Mouse (Mus musculus) lung, embryonic 14.5 days (tissue): Measurements from ENCODE around the gene Adam23. TPM values are rescaled to one million over a fixed set of nuclear protein-coding genes. Genes with fewer than 3 reads are reported as not detected.

Experiments
- ATAC-seq: fragments of 200-750 bp; cut with Nextera tagmentation; 2 replicates; pipeline ENCODE4 v1.8.0; 2017; ENCODE audit warnings: mild to moderate bottlenecking, moderate TSS enrichment, moderate library complexity; ENCODE audit not compliant: insufficient read depth
- DNase-seq: peaks from one replicate; pipeline ENCODE4 v3.0.0-alpha.2; 2015
- H3K27ac ChIP-seq: fragments of 300-500 bp; sonication (generic); 2 replicates; pipeline ENCODE4 v1.5.1; 2014; ENCODE audit warnings: low read depth, mild to moderate bottlenecking, moderate library complexity
- H3K27me3 ChIP-seq: fragments of 300-500 bp; sonication (generic); 2 replicates; pipeline ENCODE4 v1.6.1; 2014; ENCODE audit warnings: low read length, control low read depth; ENCODE audit not compliant: insufficient read depth
- H3K36me3 ChIP-seq: fragments of 300-500 bp; sonication (generic); 2 replicates; pipeline ENCODE4 v1.6.1; 2014; ENCODE audit warnings: control low read depth; ENCODE audit not compliant: insufficient read depth
- H3K4me1 ChIP-seq: fragments of 300-500 bp; sonication (generic); 2 replicates; pipeline ENCODE4 v1.6.1; 2014; ENCODE audit warnings: antibody characterized with exemption, control low read depth; ENCODE audit not compliant: insufficient read depth
- H3K4me2 ChIP-seq: fragments of 300-500 bp; sonication (generic); 2 replicates; pipeline ENCODE4 v1.6.1; 2014; ENCODE audit warnings: mild to moderate bottlenecking
- H3K4me3 ChIP-seq: fragments of 300-500 bp; sonication (generic); 2 replicates; pipeline ENCODE4 v1.5.1; 2014; ENCODE audit warnings: low read depth, low read length
- H3K9ac ChIP-seq: fragments of 300-500 bp; sonication (generic); 2 replicates; pipeline ENCODE4 v1.6.1; 2014
- H3K9me3 ChIP-seq: fragments of 300-500 bp; sonication (generic); 2 replicates; pipeline ENCODE4 v1.6.1; 2016; ENCODE audit warnings: low read depth, low read length, control low read depth
- CTCF ChIP-seq: IDR thresholded peaks from 2 replicates; pipeline ENCODE4 v1.5.1; 2016; ENCODE audit warnings: antibody characterized with exemption, low read depth
- WGBS: fragments of 180-500 bp; shearing (Covaris S2); extraction: QIAGEN DNeasy Blood & Tissue Kit; methylation state at CpG from one replicate; pipeline ENCODE4 v1.1.7; 2014; 5-methylcytosine and 5-hydroxymethylcytosine counted together
- polyA plus RNA-seq: library from polyadenylated mRNA; unstranded; fragments of >200 nt; fragmentation: Nextera tagmentation; extraction: Ambion mirVana; gene quantifications from 2 replicates; pipeline ENCODE4 v1.2.1, GENCODE M21; 2014

Adam23 gene
- polyA plus RNA-seq, 1 experiment from 2014 or later = 1.3 TPM

GRCm38 (mm10) chr1:63511416-63511815 lies 65.7 kb downstream of the Adam23 start:
- Histone ChIP-seq H3K4me1 (no peaks in the 10 kb centered on the region), H3K9ac (no peak overlapping the region), H3K36me3 (no peaks in the 10 kb centered on the region), H3K27ac (no peak overlapping the region), H3K9me3 (no peaks in the 10 kb centered on the region), H3K4me2 (no peak overlapping the region), H3K27me3 (no peaks in the 10 kb centered on the region), H3K4me3 (no peak overlapping the region)
- ATAC-seq (no peak), DNase-seq (no peak)
- no peak for TF ChIP-seq CTCF
- 32% methylated on average over 3 of the region's 3 CpGs for WGBS

DNA sequence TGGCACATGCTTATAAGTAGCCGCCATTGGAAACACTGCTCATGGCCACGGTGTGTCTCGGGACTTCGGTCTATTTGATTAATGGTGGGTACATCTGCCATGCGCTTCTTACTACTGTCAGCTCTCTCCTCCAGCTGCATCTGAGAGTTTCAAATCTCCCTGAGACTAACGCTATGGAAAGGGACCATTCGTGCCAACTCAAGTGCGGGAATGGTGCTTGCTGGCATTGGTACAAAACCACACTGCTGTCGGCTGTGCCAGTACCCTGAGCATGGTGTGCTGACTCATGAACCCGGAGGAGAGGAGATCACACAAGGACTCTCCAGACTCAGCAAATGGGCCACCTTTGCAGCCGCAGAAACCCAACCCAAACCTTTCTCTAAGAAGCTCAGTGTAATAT lies 72.1 kb downstream of the Adam23 start:
- no peak for DNase-seq
- H3K36me3 ChIP-seq = no peaks in the 10 kb centered on the region
- H3K4me3 ChIP-seq = no peak overlapping the region
- no peak for TF ChIP-seq CTCF
- no peaks in the 10 kb centered on the region for H3K4me1 ChIP-seq
- ATAC-seq = no peak
- no peak overlapping the region for H3K4me2 ChIP-seq
- no peak overlapping the region for H3K27ac ChIP-seq
- WGBS = 80% methylated on average over 11 of the region's 11 CpGs
- H3K9me3 ChIP-seq = no peaks in the 10 kb centered on the region
- H3K9ac ChIP-seq = no peak overlapping the region
- no peaks in the 10 kb centered on the region for H3K27me3 ChIP-seq

DNA sequence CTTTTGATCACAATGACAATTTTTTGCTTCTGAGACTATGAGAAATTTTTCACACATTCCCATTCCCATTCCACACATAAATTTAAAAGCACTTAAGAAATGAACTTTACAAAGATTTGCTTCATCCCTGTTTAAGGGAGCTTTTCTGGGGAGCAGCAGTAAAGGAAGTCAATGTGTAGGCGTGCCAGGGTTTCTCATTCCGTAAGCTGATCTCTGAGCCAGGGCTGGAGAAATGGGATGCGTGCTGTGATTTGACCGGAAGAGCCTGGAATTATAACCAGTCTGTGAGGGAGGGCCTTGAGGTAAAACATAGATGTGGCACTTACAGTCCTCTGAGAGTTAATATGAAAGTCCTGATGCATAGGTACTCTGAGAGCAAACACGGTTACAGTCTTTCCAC lies 73.1 kb downstream of the Adam23 start:
- no peaks in the 10 kb centered on the region for H3K9me3 ChIP-seq
- WGBS = 58% methylated on average over 5 of the region's 5 CpGs
- H3K4me2 ChIP-seq = no peak overlapping the region
- no peak overlapping the region for H3K4me3 ChIP-seq
- TF ChIP-seq CTCF = no peak
- H3K27me3 ChIP-seq = no peaks in the 10 kb centered on the region
- DNase-seq (no peak), ATAC-seq (no peak)
- no peak overlapping the region for H3K9ac ChIP-seq
- H3K4me1 ChIP-seq = no peaks in the 10 kb centered on the region
- no peak overlapping the region for H3K27ac ChIP-seq
- H3K36me3 ChIP-seq = no peaks in the 10 kb centered on the region

DNA sequence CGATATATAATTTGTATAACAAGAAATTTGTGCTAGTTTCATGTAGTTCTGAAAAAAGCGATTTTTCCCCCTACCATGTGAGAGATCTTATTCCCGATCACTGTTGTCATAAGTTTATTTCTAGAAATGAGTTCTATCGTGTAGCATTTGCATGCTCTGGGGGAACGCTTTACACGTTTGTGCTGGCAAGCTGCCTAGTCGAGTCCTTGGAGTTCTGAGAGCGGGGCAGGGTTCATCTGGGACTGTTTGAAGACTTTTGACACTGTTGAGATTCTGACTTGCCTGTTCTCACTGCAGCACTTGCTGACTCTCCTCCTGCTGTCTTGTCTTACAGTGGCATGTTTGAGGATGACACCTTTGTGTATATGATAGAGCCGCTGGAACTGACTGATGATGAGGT lies 84.2 kb downstream of the Adam23 start:
- Histone ChIP-seq H3K36me3 (no peaks in the 10 kb centered on the region), H3K27ac (no peak overlapping the region), H3K27me3 (no peaks in the 10 kb centered on the region)

DNA sequence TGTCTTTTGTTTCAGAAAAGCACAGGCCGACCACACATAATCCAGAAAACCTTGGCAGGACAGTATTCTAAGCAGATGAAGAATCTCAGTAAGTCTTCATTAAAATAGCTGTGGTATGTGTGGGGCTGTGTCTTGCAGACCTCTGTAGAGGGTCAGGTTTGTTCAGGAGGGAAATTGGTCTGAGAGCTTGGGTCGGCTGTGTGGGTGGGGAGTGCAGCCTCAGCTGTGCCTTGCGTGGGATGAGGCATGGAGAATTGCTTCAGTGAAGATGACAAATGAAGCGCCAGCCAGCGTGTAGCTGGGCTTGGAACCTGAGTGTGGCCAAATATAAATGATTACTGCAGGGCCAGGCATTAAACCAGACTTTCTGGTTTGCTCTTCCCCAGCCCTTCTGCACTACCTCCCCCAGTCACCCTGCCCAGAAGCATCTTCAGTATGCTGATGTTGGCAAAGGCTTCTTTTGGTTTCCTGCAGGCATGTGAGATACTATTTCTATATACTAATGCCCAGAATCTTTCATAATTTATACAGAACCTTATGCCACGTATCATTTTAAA lies 88.7 kb downstream of the Adam23 start:
- no peak overlapping the region for H3K4me2 ChIP-seq
- no peak for TF ChIP-seq CTCF
- H3K4me1 ChIP-seq = no peaks in the 10 kb centered on the region
- H3K4me3 ChIP-seq = no peak overlapping the region
- whole genome bisulfite sequencing = 37% methylated on average over 6 of the region's 6 CpGs
- peak; percentile 87 for ATAC-seq
- H3K9me3 ChIP-seq = no peaks in the 10 kb centered on the region
- H3K9ac ChIP-seq = no peak overlapping the region
- peak; percentile 52 for DNase-seq
- H3K27me3 ChIP-seq = no peaks in the 10 kb centered on the region
- H3K36me3 ChIP-seq = no peaks in the 10 kb centered on the region
- no peak overlapping the region; the same call in 1 of the 2 replicates for H3K27ac ChIP-seq

More for the DNA sequence above, 84.2 kb downstream of the Adam23 start:
- ATAC-seq (no peak), DNase-seq (peak; percentile 44)
- no peak overlapping the region for H3K4me2 ChIP-seq
- H3K9ac ChIP-seq = no peak overlapping the region
- WGBS = 44% methylated on average over 9 of the region's 9 CpGs
- H3K4me1 ChIP-seq = no peaks in the 10 kb centered on the region
- no peaks in the 10 kb centered on the region for H3K9me3 ChIP-seq
- no peak overlapping the region for H3K4me3 ChIP-seq
- TF ChIP-seq CTCF = no peak

GRCm38 (mm10) chr1:63539884-63540613 lies 94.4 kb downstream of the Adam23 start:
- DNase-seq = no peak
- Histone ChIP-seq H3K36me3 (no peaks in the 10 kb centered on the region), H3K27me3 (no peaks in the 10 kb centered on the region), H3K9ac (no peak overlapping the region), H3K9me3 (no peaks in the 10 kb centered on the region), H3K4me3 (no peak overlapping the region), H3K27ac (no peak overlapping the region), H3K4me1 (no peaks in the 10 kb centered on the region), H3K4me2 (no peak overlapping the region)
- ATAC-seq = no peak
- 68% methylated on average over 14 of the region's 14 CpGs for WGBS
- no peak for TF ChIP-seq CTCF

- no peak overlapping the region for H3K27ac ChIP-seq
- H3K4me1 ChIP-seq = no peaks in the 10 kb centered on the region
- no peak overlapping the region for H3K4me2 ChIP-seq
- H3K9ac ChIP-seq = no peak overlapping the region
- H3K27me3 ChIP-seq = no peaks in the 10 kb centered on the region
- H3K4me3 ChIP-seq = no peak overlapping the region
- no peaks in the 10 kb centered on the region for H3K36me3 ChIP-seq
- 80% methylated on average over 2 of the region's 2 CpGs for WGBS
- no peak for TF ChIP-seq CTCF
- no peaks in the 10 kb centered on the region for H3K9me3 ChIP-seq
- ATAC-seq (no peak), DNase-seq (no peak)
Observed at GRCm38 (mm10) chr1:63544122-63544521, 98.4 kb downstream of the Adam23 start.
